Mouse (Mus musculus): ENCODE results near the gene Agtr2. TPM values are rescaled to one million over a fixed set of nuclear protein-coding genes. Genes with fewer than 3 reads are reported as not detected.
"Not testable (repeated sequence)": the region's sequence is repeated elsewhere in the genome, so short reads cannot be mapped to it uniquely, and the experiment has no call there.

Gene Agtr2
- total RNA-seq (2021), result 10 to 100 TPM; 21.6 to 84.8 TPM
- 1.4 and 1.5 TPM in 2 replicates for polyA plus RNA-seq (2012; rRNA removed)
- long read RNA-seq, transcript Agtr2-201 (3 exons, 3,283 nt), result major isoform, 13 of 15 reads
- long read RNA-seq, partial matches to known transcripts, result 2 of 15 reads
- long read RNA-seq, other reads (novel, unspliced or antisense), result 0 of 15 reads

- DNase-seq, result no peak
Measured at GRCm38 (mm10) chrX:21484414-21484813, at the start of gene Agtr2. Gene Agtr2 (plus strand): TSS chrX:21484544.

- no peak for DNase-seq
Measured at GRCm38 (mm10) chrX:21452519-21452918, 31.8 kb upstream of the Agtr2 start.

- DNase-seq, result no peak
Measured at GRCm38 (mm10) chrX:21488111-21488510, 3.8 kb downstream of the Agtr2 start.

- DNase-seq, result no peak
Measured at GRCm38 (mm10) chrX:21500242-21500641, 15.9 kb downstream of the Agtr2 start.

- DNase-seq, result not testable (repeated sequence)
Measured at GRCm38 (mm10) chrX:21507333-21507732, 23.0 kb downstream of the Agtr2 start.

- DNase-seq, result no peak
Measured at GRCm38 (mm10) chrX:21522590-21522989, 38.2 kb downstream of the Agtr2 start.

Other genes starting within 250 kb of the Agtr2 start
- gene Slc6a14, start 230.4 kb downstream of the Agtr2 start, total RNA-seq (2021), result under 1 TPM; 0.35 to 0.43 TPM
- gene Slc6a14, start 230.4 kb downstream of the Agtr2 start, polyA plus RNA-seq (2012; rRNA removed), result not detected in 2 replicates